Mouse (Mus musculus) adrenal gland, postnatal 36 days (tissue): ENCODE measurements around the gene Bahcc1. TPM values are rescaled to one million over a fixed set of nuclear protein-coding genes. Genes with fewer than 3 reads are reported as not detected.

ENCODE experiments used
- DNase-seq, 2 experiments: peaks; one replicate each; pipeline ENCODE4 v3.0.0; 2021; ENCODE audit warnings: mixed read lengths in 1 of 2
- total RNA-seq, 2 experiments: library from RNA; stranded (reverse); gene quantifications; 2 replicates each; pipeline ENCODE4 v1.2.3; 2021

Bahcc1 gene
- total RNA-seq, 2 experiments from 2014 or later, result 17.5 TPM

DNA sequence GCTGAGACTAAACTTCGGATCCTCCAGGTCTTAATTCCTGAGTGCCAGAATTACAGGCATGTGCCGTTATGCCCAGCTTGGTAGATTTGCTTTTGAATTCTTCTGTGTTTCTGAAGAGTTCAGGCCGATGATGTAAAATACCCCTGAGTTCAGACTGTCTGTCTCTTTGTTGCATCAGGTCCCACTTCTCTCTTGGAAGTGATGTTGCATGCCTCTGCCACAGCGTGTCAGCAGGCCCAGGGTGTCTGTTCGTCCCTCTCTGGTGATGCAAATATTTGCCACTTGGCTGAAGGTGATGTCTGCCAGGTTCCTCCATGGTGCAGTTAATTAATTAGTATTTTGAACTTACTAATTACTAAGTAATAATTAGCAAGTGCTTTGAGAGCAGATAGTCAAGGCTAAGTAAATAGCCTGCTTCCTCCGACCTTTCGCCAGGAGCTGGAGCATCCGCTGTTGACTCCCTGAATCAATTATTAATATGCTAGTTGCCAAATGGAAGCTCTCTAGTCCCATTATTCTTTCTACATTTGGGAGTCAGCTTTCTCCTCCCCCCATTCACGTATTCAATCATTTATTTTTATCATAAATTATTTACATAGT is 26.6 kb upstream of the Bahcc1 start:
- DNase-seq, result no peak

DNA sequence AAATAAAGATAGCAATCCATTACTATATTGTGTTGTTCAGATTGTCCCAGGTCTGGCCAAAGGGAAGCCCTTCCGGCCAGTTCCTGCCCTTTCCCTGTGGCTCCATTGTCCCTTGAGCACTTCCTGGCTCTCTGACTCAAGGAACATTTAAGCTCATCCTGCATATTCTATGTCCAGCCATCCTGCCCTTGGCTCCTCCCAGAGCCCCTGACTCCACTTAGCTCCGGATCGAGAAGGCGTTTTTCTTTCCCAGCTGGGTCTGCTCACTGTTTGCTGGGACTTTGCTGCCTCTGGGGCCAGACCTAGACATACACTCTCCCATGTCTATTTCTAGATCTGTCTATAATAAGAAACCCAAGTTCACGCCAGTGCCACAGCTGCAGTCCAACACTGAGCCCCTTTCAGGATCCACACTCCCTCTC is 26.1 kb upstream of the Bahcc1 start:
- no peak for DNase-seq

DNA sequence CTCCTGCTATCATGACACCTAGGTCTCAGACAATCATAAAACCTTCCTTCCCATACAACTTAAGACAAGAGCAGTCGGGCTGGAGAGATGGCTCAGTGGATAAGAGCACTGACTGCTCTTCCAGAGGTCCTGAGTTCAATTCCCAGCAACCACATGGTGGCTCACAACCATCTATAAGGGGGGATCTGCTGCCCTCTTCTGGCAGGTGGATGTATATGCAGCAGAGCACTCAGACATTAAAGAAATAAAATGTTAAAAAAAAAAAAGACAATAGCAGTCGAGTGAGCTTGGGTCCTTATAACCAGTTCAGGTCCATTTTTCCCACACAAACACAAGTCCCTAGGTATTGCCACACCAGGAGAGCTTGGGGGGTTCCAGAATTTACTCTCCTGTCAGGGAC is 23.9 kb upstream of the Bahcc1 start:
- DNase-seq, result no peak

DNA sequence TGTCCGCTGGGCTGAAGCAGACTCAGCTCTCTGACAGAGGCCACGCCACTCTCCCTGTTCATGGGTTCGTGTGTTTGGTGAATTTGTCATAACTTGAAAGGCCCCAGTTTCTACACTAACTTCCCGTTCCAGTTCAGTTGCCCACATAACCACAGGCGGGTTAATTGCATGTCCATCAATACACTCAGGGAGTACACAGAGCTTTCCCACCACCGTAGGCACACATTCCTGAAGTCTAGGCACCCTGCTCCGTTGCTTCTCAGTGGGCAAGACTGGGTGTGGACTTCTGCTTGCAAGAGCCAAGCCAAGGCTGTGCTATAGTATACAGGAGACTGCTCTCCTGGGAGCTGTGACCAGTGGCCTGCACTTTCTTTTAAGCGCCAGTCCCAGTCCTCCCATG is 23.3 kb upstream of the Bahcc1 start:
- DNase-seq, result no peak

DNA sequence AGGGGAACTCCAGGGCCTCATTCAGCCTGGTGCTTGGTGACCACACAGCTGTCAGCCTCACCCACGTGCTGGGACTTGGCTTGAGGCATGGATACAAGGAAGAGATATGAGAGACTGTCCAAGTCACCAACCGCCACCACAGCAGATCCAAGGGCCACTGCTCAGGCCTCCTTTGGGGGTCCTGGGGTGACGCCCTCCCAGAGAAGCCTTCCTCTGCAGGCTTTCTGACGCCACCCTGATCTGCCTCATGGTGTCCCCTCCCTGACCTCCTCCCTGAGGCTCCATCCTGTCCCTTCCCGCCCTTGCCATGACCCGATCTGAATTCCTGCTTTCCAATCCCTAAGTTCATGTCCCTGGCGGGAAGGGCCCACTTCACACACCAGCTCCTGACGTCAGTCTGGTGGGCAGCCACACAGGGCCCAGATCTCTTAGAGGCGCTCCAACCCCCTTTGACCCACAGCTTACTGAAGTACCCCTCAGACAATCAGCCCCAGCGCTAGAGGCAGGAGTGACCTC is 17.0 kb upstream of the Bahcc1 start:
- DNase-seq, result peak in 1 of 2 experiments; percentile 46

DNA sequence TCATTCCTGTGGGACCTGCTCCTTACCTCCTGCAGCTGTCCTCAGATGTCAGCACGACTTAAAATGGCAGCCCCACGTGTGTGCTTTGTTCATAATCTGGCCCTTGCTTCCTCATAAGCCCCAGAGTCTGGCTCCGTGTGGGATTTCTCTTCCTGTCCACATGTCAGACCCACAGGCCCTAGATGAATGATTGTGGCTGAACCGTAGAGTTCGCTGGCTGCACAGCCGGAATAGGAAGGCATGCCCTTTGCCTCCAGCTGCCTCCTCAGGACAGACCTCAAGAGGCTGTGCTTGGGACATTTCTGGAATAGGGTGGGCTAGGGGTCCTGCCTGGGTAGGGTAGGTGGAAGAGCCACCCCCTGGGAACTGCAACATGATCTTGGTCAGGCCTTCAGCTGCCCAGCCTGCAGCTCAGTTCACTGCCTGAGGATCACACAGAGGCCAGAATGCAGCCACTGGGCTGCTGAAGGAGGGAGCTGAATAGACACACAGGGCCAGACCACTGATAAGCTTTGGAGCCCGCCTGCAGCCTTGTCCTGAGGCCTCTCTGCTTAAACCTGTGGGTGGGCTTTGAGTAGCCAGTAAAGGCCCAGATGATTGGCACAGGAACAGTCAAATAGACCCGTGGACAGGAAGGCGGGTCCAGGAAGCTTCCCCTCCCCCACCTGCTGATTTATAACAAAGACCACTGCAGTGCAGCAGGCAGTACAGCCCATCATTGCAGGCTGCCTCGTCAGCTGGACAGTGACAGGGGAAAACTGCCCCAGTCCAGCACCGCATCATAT is 16.0 kb upstream of the Bahcc1 start:
- DNase-seq, result peak in 1 of 2 experiments; percentile 25

DNA sequence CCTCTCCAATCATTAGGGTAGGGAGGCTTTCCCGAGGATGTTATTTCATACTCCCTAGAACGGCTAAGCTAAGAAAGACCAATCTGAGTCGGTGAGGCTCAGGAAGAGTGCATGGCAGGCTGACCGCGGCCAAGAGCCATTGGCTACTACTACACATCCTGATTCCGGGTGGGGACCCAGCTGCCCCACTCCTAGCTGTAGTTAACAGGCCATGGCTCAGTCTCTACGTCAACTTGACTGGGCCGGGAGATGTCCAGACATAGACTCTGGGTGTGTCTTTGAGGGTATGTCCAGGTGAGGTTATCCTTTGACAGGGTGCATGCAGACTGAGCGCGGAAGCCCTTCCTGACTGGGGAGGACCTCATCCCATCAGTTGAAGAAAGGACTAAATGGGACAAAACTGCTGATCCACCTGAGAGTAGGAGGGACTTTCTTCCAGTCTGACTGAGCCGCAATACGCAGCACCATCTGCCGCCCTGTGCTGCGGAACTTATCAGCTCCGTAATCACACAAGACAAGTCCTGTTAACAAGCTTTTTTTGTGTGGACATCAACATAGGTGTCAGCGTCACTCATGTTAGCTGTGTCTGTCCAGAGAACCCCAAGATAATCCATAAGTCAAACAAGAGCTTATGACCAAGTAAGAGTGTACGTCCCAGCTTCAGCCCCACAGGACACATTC is 14.4 kb upstream of the Bahcc1 start:
- DNase-seq, result no peak

DNA sequence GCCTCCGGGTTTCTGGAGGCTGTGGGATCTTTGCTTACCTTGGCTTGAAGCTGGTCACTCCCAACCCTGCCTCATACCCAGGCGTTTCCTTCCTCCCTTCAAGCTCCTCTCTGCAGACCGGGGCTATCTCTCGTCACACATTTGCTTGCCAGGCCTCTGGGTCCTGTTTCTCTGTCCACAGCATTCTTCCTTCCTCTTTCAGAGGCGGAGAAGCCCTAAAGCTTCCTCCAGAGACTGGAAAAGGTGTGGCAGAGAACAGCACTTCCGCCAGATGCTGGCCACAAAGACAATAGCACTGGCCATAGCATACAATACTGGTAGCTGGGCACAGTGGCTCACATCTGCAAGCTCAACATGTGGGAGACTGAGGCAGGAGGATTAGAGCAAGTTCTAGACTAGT is 13.8 kb upstream of the Bahcc1 start:
- peak in 1 of 2 experiments; percentile 22 for DNase-seq

DNA sequence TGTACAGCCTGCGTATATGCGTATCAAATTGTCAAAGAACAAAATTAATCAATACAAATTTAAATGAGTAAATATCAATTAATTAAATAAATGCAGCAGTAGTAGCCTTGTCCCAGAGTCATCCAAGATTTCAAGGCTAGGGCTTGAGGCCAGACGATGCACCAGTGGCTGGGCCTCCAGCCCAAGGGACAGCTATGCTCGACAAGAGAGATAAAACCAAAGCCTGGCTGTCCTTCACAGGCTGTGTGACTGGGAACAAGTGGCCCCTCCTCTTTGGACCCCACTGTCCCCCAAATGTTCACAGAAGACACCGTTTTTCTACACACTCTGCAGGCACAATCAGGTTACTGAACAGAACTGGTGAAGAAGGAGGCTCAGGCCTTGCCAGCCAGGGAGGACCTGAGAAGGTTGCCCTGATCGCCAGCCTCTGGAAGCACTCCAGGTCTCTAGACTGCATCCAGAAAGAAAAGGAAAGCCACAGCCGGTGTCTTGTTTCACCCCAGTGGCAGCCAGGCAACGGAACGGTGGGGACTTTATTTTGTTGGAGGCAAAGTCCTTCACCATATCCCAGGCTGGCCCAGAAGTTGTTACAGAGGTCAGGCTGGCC is 12.7 kb upstream of the Bahcc1 start:
- peak; percentile 84 to 89 for DNase-seq

DNA sequence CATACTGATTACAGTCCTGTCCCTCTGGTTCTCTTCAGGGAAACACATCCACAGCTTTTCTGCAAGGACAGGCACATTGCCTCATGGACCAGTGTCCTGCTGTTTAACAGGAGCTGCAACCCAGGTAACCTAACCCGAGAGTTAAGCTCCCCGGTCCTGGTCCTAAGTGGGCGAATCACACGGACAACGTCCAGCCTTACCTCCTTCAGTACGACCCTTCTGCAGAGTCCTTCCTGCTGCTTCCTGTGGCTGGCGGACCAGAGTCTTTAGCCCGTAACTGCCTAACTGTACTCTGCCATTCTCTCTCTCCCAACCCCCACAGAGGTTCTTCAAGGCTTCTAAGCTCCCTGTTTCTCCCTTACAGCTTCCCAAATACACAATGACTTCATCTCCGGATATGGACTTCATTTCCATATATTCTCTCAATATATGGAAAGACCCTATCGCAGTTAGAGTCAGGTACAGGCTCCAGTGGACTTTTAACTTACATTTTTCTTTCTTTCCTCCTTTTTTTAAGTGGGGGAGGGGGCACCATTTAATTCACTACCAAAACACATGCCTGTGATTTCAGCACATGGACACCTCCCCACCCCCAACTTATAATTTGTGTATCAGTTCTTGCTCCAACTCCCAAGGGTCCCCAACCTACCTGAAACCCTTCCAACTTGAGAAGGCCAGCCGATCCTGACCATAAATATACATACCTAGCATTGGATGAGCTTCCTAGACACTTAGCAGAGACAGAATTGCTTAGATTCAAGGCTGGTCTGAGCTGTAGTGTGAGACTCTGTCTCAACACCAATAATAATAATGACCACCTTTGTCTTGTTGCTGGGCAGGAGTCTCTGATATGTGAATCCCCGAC is 11.6 kb upstream of the Bahcc1 start:
- no peak for DNase-seq

DNA sequence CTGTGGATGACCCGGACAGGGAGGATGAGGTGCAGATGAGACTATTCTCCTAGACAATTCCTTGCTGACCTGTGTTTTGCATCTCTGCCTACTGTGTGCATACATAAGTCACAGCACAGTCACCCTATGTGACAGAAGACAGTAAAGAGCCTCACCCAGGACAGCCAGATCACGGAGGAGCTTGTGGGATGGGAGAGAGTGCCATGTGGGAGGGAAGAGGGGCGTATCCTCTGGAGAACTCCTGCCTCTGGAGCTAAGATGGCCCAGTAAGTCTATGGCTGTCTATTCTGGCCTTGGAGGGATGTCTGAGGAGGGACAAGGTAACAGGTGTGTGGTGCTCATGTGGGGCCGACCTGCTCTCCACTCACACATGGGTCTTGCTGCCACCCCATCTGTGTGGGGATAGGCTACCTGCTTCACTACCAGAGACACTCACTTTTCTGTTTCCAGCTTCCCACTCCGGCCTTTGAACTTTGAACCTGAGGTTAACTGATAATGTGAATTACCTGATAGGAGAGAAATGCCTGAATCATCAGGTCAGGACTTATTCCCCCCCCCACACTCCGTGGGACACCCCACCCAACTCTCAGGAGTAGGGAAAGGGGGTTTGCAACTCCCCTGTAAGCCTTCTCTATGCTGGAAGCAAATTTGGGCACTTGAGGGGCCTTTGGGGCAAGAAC is 10.2 kb upstream of the Bahcc1 start:
- no peak for DNase-seq

DNA sequence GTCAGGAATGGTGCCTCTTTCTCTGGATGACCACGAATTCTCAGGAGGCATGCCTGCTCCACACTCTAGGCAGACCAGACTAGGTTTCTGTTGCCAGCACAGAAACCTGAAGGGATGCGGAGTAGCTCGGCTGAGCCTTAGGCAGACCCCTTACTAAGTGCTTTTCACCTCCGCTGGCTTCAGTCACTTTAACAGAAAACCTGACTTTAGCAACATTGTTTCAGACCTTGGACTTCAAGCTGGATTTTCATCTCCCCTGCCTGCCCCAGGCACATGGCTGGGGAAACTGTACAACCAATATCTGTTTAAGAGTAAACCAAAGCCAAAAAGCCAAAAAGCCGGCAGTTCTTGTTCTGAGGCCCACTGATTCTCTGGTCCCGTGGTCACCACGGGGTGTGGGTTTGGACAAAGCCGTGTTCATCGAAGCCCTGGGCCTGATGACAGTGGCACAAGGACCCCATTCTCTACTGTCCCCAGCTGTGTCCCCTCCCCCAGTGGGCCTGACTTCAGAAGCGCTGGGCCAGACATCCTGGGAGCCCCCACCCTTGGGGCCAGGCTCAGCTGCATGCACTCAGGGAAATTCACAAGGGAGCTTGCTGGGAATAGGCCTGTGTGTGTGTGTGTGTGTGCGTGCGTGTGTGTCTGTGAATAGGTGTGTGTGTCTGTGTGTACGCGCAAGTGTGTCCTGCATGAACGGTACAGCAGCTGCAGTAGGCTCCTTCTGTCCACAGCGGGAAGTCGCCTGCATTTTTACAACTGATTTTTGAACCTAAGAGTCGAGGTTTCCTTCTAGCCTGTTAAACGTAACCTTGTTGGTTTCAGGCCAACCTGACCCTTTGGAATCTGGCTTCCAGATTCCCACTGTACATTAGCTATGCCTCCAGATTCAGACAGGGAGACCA is 8.9 kb upstream of the Bahcc1 start:
- DNase-seq, result peak in 1 of 2 experiments; percentile 7

DNA sequence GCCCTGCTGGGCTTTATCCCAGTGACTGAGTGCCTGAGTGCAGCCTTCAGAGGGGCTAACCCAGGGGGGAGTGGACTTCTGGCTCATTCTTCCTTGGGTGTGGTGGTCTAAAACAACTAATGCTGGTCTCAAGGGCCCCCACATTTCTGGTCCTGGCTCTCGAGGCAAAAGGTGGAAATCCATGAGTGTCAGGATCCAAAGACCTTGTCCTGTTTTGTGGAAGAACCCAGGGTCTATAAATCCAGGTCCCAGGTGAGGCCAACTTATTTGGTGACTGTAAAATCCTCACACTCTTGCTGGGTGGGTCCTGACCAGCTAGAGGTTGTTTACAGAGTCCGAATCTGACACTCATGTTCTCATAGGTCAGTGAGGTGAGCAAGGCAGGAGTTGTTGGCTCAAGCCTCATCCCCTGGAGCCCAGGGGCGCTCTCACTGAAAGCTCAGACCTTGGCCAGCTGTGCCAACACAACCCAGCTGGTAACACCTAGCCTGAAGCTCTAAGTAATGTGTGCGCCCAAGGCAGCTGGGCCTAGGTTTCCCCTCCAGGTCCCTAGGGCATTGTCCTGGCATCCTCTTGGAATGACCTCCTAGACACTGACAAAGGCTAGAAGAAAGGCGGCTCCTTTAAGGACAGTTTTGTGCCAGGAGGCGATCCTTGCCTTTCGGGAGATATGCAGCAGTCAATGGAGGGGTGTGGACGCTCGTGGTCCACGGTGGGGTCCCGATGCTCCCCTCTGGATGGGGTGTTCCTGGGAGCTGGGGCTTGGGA is 8.1 kb upstream of the Bahcc1 start:
- peak; percentile 34 to 50 for DNase-seq

DNA sequence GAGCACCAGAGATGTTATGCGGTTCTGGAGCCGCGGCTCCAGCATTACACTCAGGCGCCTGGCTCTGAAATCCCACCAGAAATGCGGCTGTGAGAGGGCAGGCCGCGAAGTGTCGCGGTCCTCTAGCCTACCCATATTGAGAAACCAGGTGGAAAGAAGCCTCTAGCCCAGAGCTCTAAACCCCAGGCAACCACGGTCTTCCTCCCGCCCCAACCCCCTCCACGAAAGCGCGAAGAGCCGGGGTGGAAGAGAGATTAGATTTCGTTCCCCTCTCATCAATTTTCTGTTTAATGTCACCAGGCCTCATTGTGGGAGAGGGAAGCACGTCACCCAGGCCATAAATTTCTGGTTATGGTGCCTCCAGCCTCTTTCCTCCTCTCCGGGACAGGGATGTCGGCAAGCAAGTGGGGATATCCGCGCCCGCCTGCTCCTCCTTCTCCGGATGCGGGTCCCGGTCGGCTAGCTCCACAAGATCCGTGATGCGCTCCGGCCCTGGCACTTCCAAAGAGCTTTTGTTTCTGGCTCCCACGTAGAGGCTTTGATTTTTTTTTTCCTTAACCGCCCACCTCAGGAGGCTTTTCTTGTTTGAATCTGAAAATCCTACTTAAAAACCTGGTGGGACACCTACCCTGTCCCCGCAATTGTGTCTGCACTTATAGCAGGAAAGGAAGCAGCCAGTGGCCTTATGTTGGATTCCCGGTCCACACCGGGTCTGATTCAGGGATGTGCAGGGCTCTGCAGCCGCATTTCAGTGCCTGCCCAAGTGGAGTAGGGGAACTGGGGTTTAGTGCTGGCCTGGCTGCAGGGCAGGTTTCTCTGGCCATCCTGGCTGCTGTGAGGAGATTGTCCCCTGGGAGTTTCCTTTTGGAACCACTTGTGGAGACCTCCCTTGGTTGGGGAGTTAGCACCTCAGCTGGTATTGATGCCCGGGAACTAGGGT is 7.2 kb upstream of the Bahcc1 start:
- DNase-seq, result peak; percentile 58 to 77

DNA sequence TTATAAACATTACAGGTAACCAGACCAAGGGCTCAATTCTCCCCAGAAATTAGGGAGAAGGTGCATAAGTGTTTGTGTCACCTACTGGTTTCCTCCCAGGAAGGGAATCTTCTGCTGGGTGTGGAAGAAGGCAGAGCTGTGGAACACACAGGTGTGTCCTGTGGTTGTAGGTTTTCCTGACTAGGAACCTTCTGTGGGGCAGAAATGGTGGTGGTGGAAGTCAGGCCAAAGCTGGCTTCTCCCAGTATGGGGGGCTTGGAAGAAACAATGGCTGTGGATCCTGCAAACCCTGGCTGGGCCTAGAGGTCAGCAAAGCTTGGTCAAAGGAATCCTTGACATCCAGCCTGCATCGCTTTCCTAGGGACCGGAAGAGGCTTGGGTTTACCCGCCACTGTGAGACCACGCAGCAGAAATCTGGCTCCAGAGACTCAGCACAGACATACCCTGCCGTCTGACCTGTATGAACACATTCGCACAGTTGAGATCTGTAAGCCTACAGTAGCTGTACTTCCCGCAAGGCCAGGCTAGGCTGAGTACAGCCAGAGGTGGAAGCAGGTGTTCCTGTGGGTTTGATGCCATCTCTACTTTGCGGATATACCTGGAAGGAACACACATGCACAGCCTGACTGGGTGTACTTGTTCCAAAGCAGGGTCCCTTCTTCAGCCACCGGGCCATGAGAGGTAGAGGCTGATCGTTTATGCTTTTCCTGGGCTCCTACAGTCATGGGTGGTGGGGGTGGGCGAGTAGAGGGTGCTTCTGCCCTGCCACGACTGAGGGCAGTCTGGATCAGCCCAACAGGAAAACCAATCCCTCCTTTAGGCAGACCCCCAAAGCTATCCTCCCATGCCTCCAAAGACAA is 6.1 kb upstream of the Bahcc1 start:
- no peak for DNase-seq

DNA sequence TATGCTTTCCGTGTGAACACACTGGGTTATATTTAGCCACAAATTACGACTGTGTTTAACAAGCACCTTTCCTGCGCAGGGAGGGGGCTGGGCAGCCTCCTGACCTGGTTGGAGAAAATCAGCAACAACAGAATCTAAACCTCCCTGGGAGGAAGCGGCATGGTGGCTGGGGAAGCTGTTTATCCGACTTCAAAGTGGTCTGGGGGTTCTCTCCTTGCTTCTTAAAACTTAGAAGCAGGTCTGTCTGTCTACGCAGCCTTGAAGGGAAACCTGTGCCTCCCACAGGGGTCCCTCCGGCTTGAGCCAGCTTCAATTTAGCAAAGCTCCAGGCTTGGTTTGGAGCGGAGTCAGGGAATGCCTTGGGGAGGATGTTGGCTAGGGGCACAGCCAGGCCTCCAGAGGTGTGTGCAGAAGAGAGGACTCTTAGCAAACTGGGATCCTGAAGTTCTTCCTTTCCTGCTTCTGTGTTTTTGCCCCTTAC is 5.1 kb upstream of the Bahcc1 start:
- DNase-seq, result peak in 1 of 2 experiments; percentile 44
